Mouse (Mus musculus): Measurements from ENCODE around the gene Pkp4. TPM values are rescaled to one million over a fixed set of nuclear protein-coding genes. Genes with fewer than 3 reads are reported as not detected.

Pkp4 gene
- polyA plus RNA-seq, 1 experiment from 2014 or later: 31.6 TPM

- no peaks in the 10 kb centered on the region for H3K4me1 ChIP-seq (ENCODE audit: control insufficient read depth, insufficient read depth, low read length)
- peaks cover 6% of the 10 kb centered on the region; the same call in 1 of the 2 replicates for H3K36me3 ChIP-seq (ENCODE audit: control insufficient read depth, insufficient read depth, low read length)
- no peaks in the 10 kb centered on the region for H3K27me3 ChIP-seq (replicated peaks; ENCODE audit: control insufficient read depth, insufficient read depth, low read length)
- no peak overlapping the region for H3K27ac ChIP-seq (replicated peaks; ENCODE audit: low read depth, low read length)
- DNase-seq (ENCODE audit: low spot score): no peak
- H3K9me3 ChIP-seq (ENCODE audit: control insufficient read depth, low read length): no peaks in the 10 kb centered on the region
- H3K9ac ChIP-seq (ENCODE audit: low read depth, low read length): no peak overlapping the region
- no peak overlapping the region for H3K4me3 ChIP-seq (ENCODE audit: low read depth, low read length)
- 66% methylated on average over 9 of the region's 9 CpGs for WGBS
- H3K4me2 ChIP-seq (ENCODE audit: low read depth, low read length): no peak overlapping the region
- ATAC-seq (ENCODE audit: low read depth): no peak
Measured at GRCm38 (mm10) chr2:59230656-59231055, 70.0 kb downstream of the Pkp4 start.

GRCm38 (mm10) chr2:59231514-59231913 is 70.9 kb downstream of the Pkp4 start:
- DNase-seq (ENCODE audit: low spot score) (no peak), ATAC-seq (ENCODE audit: low read depth) (no peak)
- Histone ChIP-seq H3K4me1 (ENCODE audit: control insufficient read depth, insufficient read depth, low read length) (no peaks in the 10 kb centered on the region), H3K4me3 (ENCODE audit: low read depth, low read length) (no peak overlapping the region), H3K9me3 (ENCODE audit: control insufficient read depth, low read length) (no peaks in the 10 kb centered on the region), H3K9ac (ENCODE audit: low read depth, low read length) (no peak overlapping the region), H3K27ac (replicated peaks; ENCODE audit: low read depth, low read length) (no peak overlapping the region), H3K4me2 (ENCODE audit: low read depth, low read length) (no peak overlapping the region), H3K27me3 (replicated peaks; ENCODE audit: control insufficient read depth, insufficient read depth, low read length) (no peaks in the 10 kb centered on the region), H3K36me3 (ENCODE audit: control insufficient read depth, insufficient read depth, low read length) (peaks cover 6% of the 10 kb centered on the region; the same call in 1 of the 2 replicates)
- 77% methylated on average over 5 of the region's 5 CpGs for WGBS

- 88% methylated on average over 13 of the region's 13 CpGs for WGBS
- Histone ChIP-seq H3K27me3 (replicated peaks; ENCODE audit: control insufficient read depth, insufficient read depth, low read length) (no peaks in the 10 kb centered on the region), H3K4me3 (ENCODE audit: low read depth, low read length) (no peak overlapping the region), H3K27ac (replicated peaks; ENCODE audit: low read depth, low read length) (no peak overlapping the region), H3K9me3 (ENCODE audit: control insufficient read depth, low read length) (no peaks in the 10 kb centered on the region), H3K36me3 (ENCODE audit: control insufficient read depth, insufficient read depth, low read length) (peaks cover 6% of the 10 kb centered on the region; the same call in 1 of the 2 replicates), H3K4me2 (ENCODE audit: low read depth, low read length) (no peak overlapping the region), H3K9ac (ENCODE audit: low read depth, low read length) (no peak overlapping the region), H3K4me1 (ENCODE audit: control insufficient read depth, insufficient read depth, low read length) (no peaks in the 10 kb centered on the region)
- no peak for ATAC-seq (ENCODE audit: low read depth)
- DNase-seq (ENCODE audit: low spot score): no peak
Measured at GRCm38 (mm10) chr2:59233294-59233923, 72.8 kb downstream of the Pkp4 start.

- no peaks in the 10 kb centered on the region for H3K27me3 ChIP-seq (replicated peaks; ENCODE audit: control insufficient read depth, insufficient read depth, low read length)
- no peak overlapping the region for H3K4me3 ChIP-seq (ENCODE audit: low read depth, low read length)
- no peaks in the 10 kb centered on the region for H3K4me1 ChIP-seq (ENCODE audit: control insufficient read depth, insufficient read depth, low read length)
- ATAC-seq (ENCODE audit: low read depth) (no peak), DNase-seq (ENCODE audit: low spot score) (no peak)
- no peak overlapping the region for H3K27ac ChIP-seq (replicated peaks; ENCODE audit: low read depth, low read length)
- H3K9ac ChIP-seq (ENCODE audit: low read depth, low read length): no peak overlapping the region
- 90% methylated on average over 5 of the region's 5 CpGs for WGBS
- peaks cover 6% of the 10 kb centered on the region; the same call in 1 of the 2 replicates for H3K36me3 ChIP-seq (ENCODE audit: control insufficient read depth, insufficient read depth, low read length)
- no peaks in the 10 kb centered on the region for H3K9me3 ChIP-seq (ENCODE audit: control insufficient read depth, low read length)
- H3K4me2 ChIP-seq (ENCODE audit: low read depth, low read length): no peak overlapping the region
Measured at GRCm38 (mm10) chr2:59233936-59234335, 73.3 kb downstream of the Pkp4 start.

GRCm38 (mm10) chr2:59234537-59234936 is 73.9 kb downstream of the Pkp4 start:
- H3K4me1 ChIP-seq (ENCODE audit: control insufficient read depth, insufficient read depth, low read length): no peaks in the 10 kb centered on the region
- no peak overlapping the region for H3K4me3 ChIP-seq (ENCODE audit: low read depth, low read length)
- no peak overlapping the region for H3K27ac ChIP-seq (replicated peaks; ENCODE audit: low read depth, low read length)
- DNase-seq (ENCODE audit: low spot score) (no peak), ATAC-seq (ENCODE audit: low read depth) (no peak)
- WGBS: 95% methylated on average over 5 of the region's 5 CpGs
- H3K9me3 ChIP-seq (ENCODE audit: control insufficient read depth, low read length): no peaks in the 10 kb centered on the region
- no peak overlapping the region for H3K4me2 ChIP-seq (ENCODE audit: low read depth, low read length)
- no peaks in the 10 kb centered on the region for H3K27me3 ChIP-seq (replicated peaks; ENCODE audit: control insufficient read depth, insufficient read depth, low read length)
- H3K9ac ChIP-seq (ENCODE audit: low read depth, low read length): no peak overlapping the region
- peaks cover 6% of the 10 kb centered on the region; the same call in 1 of the 2 replicates for H3K36me3 ChIP-seq (ENCODE audit: control insufficient read depth, insufficient read depth, low read length)

GRCm38 (mm10) chr2:59239841-59240395 is 79.3 kb downstream of the Pkp4 start:
- Histone ChIP-seq H3K4me1 (ENCODE audit: control insufficient read depth, insufficient read depth, low read length) (no peaks in the 10 kb centered on the region), H3K36me3 (ENCODE audit: control insufficient read depth, insufficient read depth, low read length) (0 out of 2 replicates have a peak, but pooled peaks cover 5% of the 10 kb centered on the region), H3K9ac (ENCODE audit: low read depth, low read length) (no peak overlapping the region), H3K9me3 (ENCODE audit: control insufficient read depth, low read length) (no peaks in the 10 kb centered on the region), H3K27ac (replicated peaks; ENCODE audit: low read depth, low read length) (no peak overlapping the region), H3K4me2 (ENCODE audit: low read depth, low read length) (no peak overlapping the region), H3K27me3 (replicated peaks; ENCODE audit: control insufficient read depth, insufficient read depth, low read length) (no peaks in the 10 kb centered on the region), H3K4me3 (ENCODE audit: low read depth, low read length) (no peak overlapping the region)
- DNase-seq (ENCODE audit: low spot score): no peak
- 74% methylated on average over 10 of the region's 10 CpGs for WGBS
- no peak for ATAC-seq (ENCODE audit: low read depth)

- ATAC-seq (ENCODE audit: low read depth): no peak
- Histone ChIP-seq H3K9me3 (ENCODE audit: control insufficient read depth, low read length) (no peaks in the 10 kb centered on the region), H3K4me2 (ENCODE audit: low read depth, low read length) (no peak overlapping the region), H3K36me3 (ENCODE audit: control insufficient read depth, insufficient read depth, low read length) (0 out of 2 replicates have a peak, but pooled peaks cover 5% of the 10 kb centered on the region), H3K27me3 (replicated peaks; ENCODE audit: control insufficient read depth, insufficient read depth, low read length) (no peaks in the 10 kb centered on the region), H3K4me1 (ENCODE audit: control insufficient read depth, insufficient read depth, low read length) (no peaks in the 10 kb centered on the region), H3K27ac (replicated peaks; ENCODE audit: low read depth, low read length) (no peak overlapping the region), H3K9ac (ENCODE audit: low read depth, low read length) (no peak overlapping the region), H3K4me3 (ENCODE audit: low read depth, low read length) (no peak overlapping the region)
- no peak for DNase-seq (ENCODE audit: low spot score)
- WGBS: 93% methylated on average over 10 of the region's 10 CpGs
Measured at GRCm38 (mm10) chr2:59242117-59242516, 81.5 kb downstream of the Pkp4 start.

GRCm38 (mm10) chr2:59244273-59245097 is 83.8 kb downstream of the Pkp4 start:
- no peaks in the 10 kb centered on the region for H3K9me3 ChIP-seq (ENCODE audit: control insufficient read depth, low read length)
- H3K4me2 ChIP-seq (ENCODE audit: low read depth, low read length): no peak overlapping the region
- H3K27ac ChIP-seq (replicated peaks; ENCODE audit: low read depth, low read length): no peak overlapping the region
- H3K36me3 ChIP-seq (ENCODE audit: control insufficient read depth, insufficient read depth, low read length): 0 out of 2 replicates have a peak, but pooled peaks cover 5% of the 10 kb centered on the region
- no peaks in the 10 kb centered on the region for H3K4me1 ChIP-seq (ENCODE audit: control insufficient read depth, insufficient read depth, low read length)
- H3K9ac ChIP-seq (ENCODE audit: low read depth, low read length): no peak overlapping the region
- ATAC-seq (ENCODE audit: low read depth) (no peak), DNase-seq (ENCODE audit: low spot score) (no peak)
- H3K27me3 ChIP-seq (replicated peaks; ENCODE audit: control insufficient read depth, insufficient read depth, low read length): no peaks in the 10 kb centered on the region
- H3K4me3 ChIP-seq (ENCODE audit: low read depth, low read length): no peak overlapping the region
- WGBS: 88% methylated on average over 12 of the region's 12 CpGs

All from embryonic facial prominence, embryonic 14.5 days (tissue).